Mouse (Mus musculus): ENCODE measurements at regions not wholly inside any gene's neighbourhood (a gene's known extent, or its start where the extent isn't known, plus 50 kb on each side); places are given as distances from the start of the nearest gene placed in this dataset.
A peak's percentile ranks its signal among the peaks of the same experiment; 100 is the strongest.

DNA sequence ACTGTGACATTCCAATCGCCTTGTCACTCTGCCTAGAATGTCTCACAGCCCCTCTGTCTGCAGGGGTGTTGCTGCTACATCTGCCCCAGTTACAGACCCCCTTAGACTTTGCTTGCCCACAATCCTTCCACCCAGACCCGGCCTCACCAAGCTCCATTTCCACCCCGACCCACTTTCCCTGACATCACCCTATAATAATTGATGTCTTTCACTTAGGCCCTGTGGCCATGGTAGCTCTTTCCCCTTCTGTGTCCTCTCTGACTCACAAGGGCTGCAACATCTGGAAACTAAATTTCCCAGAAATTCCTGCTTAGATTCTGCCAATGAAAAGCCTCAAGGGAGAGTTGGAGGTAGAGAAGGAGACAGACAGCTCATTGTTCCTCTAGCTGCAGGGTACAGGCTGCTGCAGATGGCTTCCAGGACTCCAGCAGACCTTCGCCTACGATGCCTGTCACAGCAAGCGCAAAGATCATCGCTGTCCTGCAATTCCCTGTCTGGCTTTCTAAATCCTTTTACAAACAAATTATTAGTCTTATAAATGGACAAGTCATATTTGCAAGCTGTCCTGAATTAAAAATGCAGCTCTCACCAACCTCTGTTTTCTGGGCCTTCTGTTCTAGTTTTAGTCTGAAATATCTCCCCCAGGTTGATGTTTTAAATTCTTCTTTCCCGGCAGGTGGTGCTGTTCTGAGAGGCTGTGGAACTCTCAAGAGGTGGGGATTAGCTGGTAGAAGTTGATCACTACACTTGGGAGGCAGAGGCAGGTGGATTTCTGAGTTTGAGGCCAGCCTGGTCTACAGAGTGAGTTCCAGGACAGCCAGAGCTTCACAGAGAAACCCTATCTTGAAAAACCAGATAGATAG, 104.9 kb upstream of the Oxgr1 start:
- DNase-seq: no peak

GRCm38 (mm10) chr14:120148803-120149202, 106.6 kb upstream of the Oxgr1 start:
- DNase-seq: no peak

- no peak for DNase-seq
Observed at GRCm38 (mm10) chr14:120149341-120149741, 107.1 kb upstream of the Oxgr1 start.

- no peak for DNase-seq
Observed at GRCm38 (mm10) chr14:120150589-120150988, 108.4 kb upstream of the Oxgr1 start.

DNA sequence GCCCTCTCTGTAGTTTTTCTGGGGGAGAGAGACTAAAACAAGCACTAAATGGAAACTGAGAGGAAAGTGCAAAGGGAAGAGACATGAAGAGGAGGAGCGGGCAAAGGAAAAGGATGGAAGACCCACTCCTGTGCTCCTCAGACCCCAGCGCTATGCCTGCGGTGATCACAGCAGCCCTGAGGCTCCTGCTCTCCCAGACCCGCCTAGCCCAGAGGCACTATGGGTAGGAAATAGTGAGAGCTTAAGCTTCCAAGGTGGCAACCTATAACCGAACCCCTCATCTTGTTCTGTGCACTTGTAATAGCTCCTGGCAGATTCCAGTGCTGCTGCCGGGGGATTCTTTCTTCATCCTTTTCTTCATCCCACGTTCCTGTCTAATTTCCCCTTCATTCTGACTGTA, 112.2 kb upstream of the Oxgr1 start:
- DNase-seq: no peak

DNA sequence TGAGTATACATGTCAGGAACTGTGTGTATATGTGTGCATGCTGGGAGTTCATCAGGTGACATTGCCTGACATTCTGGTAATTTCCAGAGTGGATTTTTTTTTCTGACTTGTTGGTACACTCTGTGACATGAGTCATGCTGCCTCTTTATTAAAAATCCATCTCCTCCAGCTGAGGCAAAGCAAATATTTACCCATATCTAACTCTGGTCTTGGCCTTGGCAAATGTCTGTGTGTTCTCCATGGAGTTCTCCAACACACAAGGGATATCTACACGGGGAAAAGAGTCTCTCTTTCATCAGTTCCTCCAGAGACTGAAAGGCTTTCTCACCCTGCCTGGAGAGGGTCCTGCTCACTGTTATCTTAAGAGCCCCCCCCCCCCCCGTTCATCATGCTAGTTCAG, 111.3 kb upstream of the Mbnl2 start:
- peak; percentile 25 for DNase-seq

- no peak for DNase-seq
Observed at GRCm38 (mm10) chr14:120165496-120166045, 109.9 kb upstream of the Mbnl2 start.

DNA sequence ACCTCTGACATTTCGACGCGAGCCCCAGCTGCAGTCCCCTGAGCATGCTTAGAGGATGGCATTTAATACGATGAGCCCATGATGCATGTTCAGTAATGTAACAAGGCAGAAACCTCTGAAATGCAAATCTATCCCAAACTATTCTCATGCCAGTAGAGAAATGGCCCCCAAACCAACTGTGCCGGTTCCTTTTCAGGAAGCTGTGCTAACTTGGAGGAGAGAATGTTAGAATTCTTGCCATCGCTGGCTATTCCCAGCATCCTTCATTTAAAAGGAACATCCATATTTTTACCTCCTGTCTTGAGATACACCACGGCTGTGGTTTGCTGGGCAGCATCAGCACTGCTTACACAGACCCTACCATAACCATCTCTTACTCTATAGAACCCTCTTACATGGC, 104.7 kb upstream of the Mbnl2 start:
- DNase-seq: no peak

DNA sequence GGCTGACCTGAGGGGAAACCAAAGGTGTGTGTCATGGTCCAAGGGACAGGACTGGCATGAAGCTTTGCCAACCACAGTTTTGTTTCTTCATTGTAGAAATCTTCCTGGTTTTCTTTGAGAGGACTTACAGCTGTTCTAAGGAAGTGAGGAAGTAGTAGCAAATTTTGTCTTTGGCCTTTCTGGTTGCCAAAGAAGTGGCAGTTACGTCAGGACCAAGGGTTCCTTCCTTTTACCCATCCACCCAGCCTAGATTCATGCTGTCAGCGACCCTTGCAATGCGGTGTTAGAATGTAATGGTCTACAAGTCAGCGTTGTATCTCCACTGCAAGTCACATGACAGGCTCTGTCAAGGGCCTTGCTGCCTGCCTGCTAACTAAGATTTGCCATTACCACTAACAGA, 103.4 kb upstream of the Mbnl2 start:
- DNase-seq: no peak

GRCm38 (mm10) chr14:120172844-120173243, 102.6 kb upstream of the Mbnl2 start:
- no peak for DNase-seq

DNA sequence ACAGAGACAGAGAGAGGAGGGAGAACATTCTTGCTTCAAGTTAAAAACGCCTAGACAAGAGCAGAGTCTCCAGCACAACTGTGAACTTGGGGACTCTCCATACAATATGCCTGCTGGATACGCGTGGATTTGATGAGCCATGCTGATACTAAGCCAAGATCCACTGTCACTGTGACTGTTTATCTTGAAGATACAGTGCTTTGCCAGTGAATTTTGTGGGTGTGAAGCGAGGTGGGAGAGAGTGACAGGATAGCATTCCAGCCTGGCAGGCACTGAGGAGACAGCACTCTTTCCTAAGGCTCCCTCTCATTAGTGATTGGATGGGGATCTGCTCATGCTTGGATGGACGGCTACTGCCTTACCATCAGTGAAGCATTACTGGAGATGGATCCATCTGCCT, 100.9 kb upstream of the Mbnl2 start:
- DNase-seq: no peak

- DNase-seq: no peak
Observed at GRCm38 (mm10) chr14:120195218-120195617, 80.3 kb upstream of the Mbnl2 start.

GRCm38 (mm10) chr14:120211741-120212140, 63.7 kb upstream of the Mbnl2 start:
- no peak for DNase-seq

GRCm38 (mm10) chr14:120212626-120213025, 62.8 kb upstream of the Mbnl2 start:
- DNase-seq: no peak

- no peak for DNase-seq
Observed at GRCm38 (mm10) chr14:120219224-120219623, 56.2 kb upstream of the Mbnl2 start.

DNA sequence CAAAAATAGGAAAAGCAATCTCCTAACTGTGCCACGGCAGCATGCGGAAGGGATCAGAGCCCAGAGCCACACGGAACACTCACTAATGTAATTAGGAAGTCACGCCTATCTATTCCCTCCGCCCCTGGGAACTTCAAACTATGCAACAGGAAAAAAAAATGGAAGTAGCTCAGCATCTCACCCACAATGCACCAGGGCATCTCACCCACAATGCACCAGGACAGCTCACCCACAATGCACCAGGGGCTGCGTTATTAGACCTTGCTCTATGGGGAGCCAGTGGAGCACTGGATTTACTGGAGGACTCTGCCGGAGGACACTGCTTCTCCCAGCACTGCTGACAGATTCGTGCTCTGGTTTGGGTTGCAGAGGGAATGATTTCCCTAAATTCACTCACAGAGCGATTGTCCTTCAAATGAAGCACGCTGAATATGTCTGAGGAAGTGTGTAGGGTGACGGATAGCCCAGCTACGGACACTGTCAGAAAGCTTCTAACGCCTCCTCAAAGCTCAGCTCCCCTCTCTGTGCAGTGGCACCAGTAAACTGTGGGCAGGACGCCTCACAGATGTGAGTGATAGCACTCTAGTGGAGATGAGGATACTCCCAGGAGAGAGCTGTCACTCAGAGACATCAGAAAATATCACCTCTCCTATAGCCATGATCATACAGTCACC, 51.8 kb upstream of the Mbnl2 start:
- peak; percentile 17 for DNase-seq

GRCm38 (mm10) chr14:120224202-120224846, 51.1 kb upstream of the Mbnl2 start:
- DNase-seq: peak; percentile 8

DNA sequence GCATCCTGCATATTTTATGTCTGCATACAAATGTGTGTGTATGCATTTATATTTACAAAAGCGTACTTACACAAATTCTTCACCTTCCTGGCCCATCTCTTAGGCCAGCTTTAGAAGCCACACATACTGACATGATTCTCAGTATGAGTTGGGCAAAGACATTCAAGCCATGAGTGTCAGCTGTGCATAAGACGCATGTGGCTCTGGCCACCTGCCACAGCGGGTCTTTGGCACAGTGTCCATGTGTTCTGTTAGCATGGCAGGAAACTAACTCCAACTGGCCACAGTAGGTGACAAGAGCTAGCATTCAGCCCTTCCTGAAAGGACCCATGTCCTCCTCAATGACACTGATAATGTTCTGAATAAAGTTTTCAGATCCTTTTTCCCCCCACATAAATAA, 49.8 kb upstream of the Mbnl2 start:
- DNase-seq: no peak

All from lung, postnatal 36 days (tissue).